9 mouse cellular contexts compared by ENCODE assay signal in the genomic region with DNA sequence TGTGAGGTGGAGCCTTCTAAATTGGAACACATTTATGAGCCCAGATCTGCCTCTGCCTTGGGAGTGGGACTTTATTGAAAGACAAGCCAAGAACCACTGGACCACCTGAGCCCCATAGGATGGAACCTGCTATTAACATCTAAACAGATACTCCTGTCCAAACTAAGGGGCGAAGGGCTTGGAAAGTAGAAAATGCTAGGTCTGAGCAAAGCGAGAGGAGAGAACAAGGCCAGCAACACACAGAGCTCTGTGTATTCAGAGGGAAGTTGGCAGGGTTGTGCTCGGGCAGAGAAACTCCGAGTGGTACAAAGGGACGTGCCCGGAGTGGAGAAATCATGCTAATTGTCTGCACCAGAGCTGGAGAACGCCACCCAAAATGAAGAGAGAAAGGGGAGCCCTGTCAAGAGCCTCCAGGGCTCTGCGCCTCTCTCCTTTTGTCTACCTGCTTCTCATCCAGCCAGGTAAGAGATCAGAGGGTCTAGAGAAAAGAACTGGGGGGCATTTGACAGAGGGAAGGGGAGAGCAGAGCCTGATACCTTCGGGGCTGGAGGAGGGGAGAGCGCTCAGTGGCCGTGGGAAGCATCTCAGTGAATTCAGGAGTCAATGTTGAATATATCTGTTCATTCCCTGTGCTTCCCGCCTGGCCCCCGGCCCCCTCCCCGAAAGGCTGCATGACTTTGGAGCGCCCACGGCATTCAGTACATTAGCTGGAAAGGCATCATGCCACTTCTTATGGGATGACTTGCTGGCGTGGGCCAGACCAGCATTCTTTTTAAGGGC. TPM values are rescaled to one million over a fixed set of nuclear protein-coding genes. Genes with fewer than 3 reads are reported as not detected.
DNase-seq lines count a peak whose midpoint lies in the region; ATAC-seq and TF ChIP-seq lines count a peak whose summit lies in the region.
"Had no signal": no experiment of that assay in that cellular context is flagged by ENCODE, and none has a peak within 500 bp of the region (broad histone marks: within the 10 kb centered on the region; RNA-seq: fewer than 3 reads in every experiment).

Gene Hepacam, plus strand, starts transcription at position 51 of the 780 bp plus-strand sequence.

- no peak for TF ChIP-seq CTCF in heart, adult 2 months (IDR thresholded peaks at IDR 0.05)
- no peak for TF ChIP-seq CTCF in forebrain, postnatal 0 days (IDR thresholded peaks at IDR 0.05; ENCODE audit: low read depth)

- H3K27me3 ChIP-seq in heart, adult 2 months (ENCODE audit: control insufficient read depth, insufficient read depth, low read length): no peaks in the 10 kb centered on the region
- H3K27me3 ChIP-seq in forebrain, postnatal 0 days (ENCODE audit: insufficient read depth, low read length): no peaks in the 10 kb centered on the region

- TF ChIP-seq EP300 in heart, adult 2 months (IDR thresholded peaks at IDR 0.05; ENCODE audit: insufficient read depth, low read depth, low read length): no peak

- no peak for TF ChIP-seq POLR2A in heart, adult 2 months (IDR thresholded peaks at IDR 0.05; ENCODE audit: insufficient read depth, low read depth, low read length)

- ATAC-seq in forebrain, postnatal 0 days: peak; percentile 93

- intact Hi-C loops in heart, adult 2 months (cut with DNase I): loop anchor here (1.0 kb wide), 1 partner anchor 33 kb away; no protein-coding TSS in a partner anchor
- intact Hi-C loops in left cerebral cortex, postnatal 14 days (cut with DNase I): no loop called here

- no peaks in the 10 kb centered on the region; the same call in none of the 2 replicates for H3K4me1 ChIP-seq in heart, adult 2 months (ENCODE audit: control insufficient read depth, insufficient read depth, low read length)
- no peaks in the 10 kb centered on the region for H3K4me1 ChIP-seq in forebrain, postnatal 0 days (ENCODE audit: insufficient read depth)

- DNase-seq in heart, adult 2 months: no peak
- DNase-seq in heart, adult 18-20 months: no peak
- DNase-seq in brain, adult 2 months (ENCODE audit: low read depth, low spot score): peak; percentile 86
- peak; percentile 54 for DNase-seq in forebrain, postnatal 0 days
- DNase-seq in left cerebral cortex, postnatal 14 days (ENCODE audit: low spot score in 2 of 2): peak; percentile 56 to 64
- no peak for DNase-seq in lung, postnatal 4 days
- no peak for DNase-seq in urinary bladder, postnatal 36 days (ENCODE audit: low spot score in 2 of 2)
- no peak for DNase-seq in ovary, postnatal 10 days (ENCODE audit: low spot score)

- H3K36me3 ChIP-seq in heart, adult 2 months (ENCODE audit: control insufficient read depth, insufficient read depth, low read length): peaks cover 2% of the 10 kb centered on the region; the same call in 1 of the 2 replicates
- H3K36me3 ChIP-seq in forebrain, postnatal 0 days (ENCODE audit: insufficient read depth): no peaks in the 10 kb centered on the region

- H3K9me3 ChIP-seq in forebrain, postnatal 0 days (ENCODE audit: low read length): no peaks in the 10 kb centered on the region

- H3K9ac ChIP-seq in heart, adult 2 months (ENCODE audit: low read depth, low read length): no peak within 1 kb of the TSS
- H3K9ac ChIP-seq in forebrain, postnatal 0 days: peak within 1 kb of the TSS; percentile 37; the same call in 1 of the 2 replicates

- H3K27ac ChIP-seq in heart, adult 2 months: peak within 1 kb of the TSS; percentile 93
- peak within 1 kb of the TSS; percentile 73 for H3K27ac ChIP-seq in forebrain, postnatal 0 days (ENCODE audit: low read depth, low read length)

- H3K4me2 ChIP-seq in forebrain, postnatal 0 days (ENCODE audit: low read depth): peak within 1 kb of the TSS; percentile 29

- no peaks in the 10 kb centered on the region for H3K79me2 ChIP-seq in heart, adult 2 months (replicated peaks; ENCODE audit: control insufficient read depth, insufficient read depth, low read length)

- WGBS in heart, adult 2 months: 85% methylated on average over 17 of the region's 17 CpGs
- 67% methylated on average over 17 of the region's 17 CpGs for WGBS in forebrain, postnatal 0 days

- no peak within 1 kb of the TSS for H3K4me3 ChIP-seq in heart, adult 2 months
- H3K4me3 ChIP-seq in forebrain, postnatal 0 days (ENCODE audit: low read depth, low read length): peak within 1 kb of the TSS; percentile 24

RNA-seq across cellular contexts. Expression of gene Hepacam, which starts in this region (rescaled TPM):
- not detected for total RNA-seq in heart, adult 2 months (2021)
- 0.18 and 0.29 TPM in 2 replicates for polyA plus RNA-seq in heart, adult 2 months (2012; rRNA removed)
- under 1 TPM in 1 of 2 experiments, not detected in 1; 0.08 TPM for total RNA-seq in heart, adult 18-20 months (2021)
- total RNA-seq in forebrain, postnatal 0 days (2014; rRNA removed): 11.8 and 17.2 TPM in 2 replicates
- polyA plus RNA-seq in forebrain, postnatal 0 days (2015; fragmentation: Nextera tagmentation; extraction: Ambion mirVana): 27.8 and 39.8 TPM in 2 replicates
- total RNA-seq in left cerebral cortex, postnatal 14 days (2021): 10 to 100 TPM; 58.0 to 61.6 TPM
- total RNA-seq: liver, adult 2 months had no signal
- polyA plus RNA-seq: liver, adult 2 months had no signal

Comparison
In these comparisons a context has a peak if more than half of its experiments do, and no peak if none do; other contexts are left out.
1. RNA of gene Hepacam (total RNA-seq): 58.0 to 61.6 TPM in left cerebral cortex, postnatal 14 days and 11.8 to 17.2 TPM in forebrain, postnatal 0 days; 0.08 TPM in heart, adult 18-20 months and not detected in heart, adult 2 months; every median in the first group is over 10 times any median in the second.
2. RNA of gene Hepacam (polyA plus RNA-seq): 27.8 to 39.8 TPM in forebrain, postnatal 0 days; 0.18 to 0.29 TPM in heart, adult 2 months; every median in the first group is over 10 times any median in the second.
3. DNase-seq: peak in brain, adult 2 months (single experiment), forebrain, postnatal 0 days (single experiment) and left cerebral cortex, postnatal 14 days (2 of 2); none in heart, adult 2 months (0 of 2), heart, adult 18-20 months (0 of 2), lung, postnatal 4 days (0 of 2), urinary bladder, postnatal 36 days (0 of 2) and ovary, postnatal 10 days (single experiment).